ENCODE assay signal across 25 mouse cellular contexts in the genomic region with DNA sequence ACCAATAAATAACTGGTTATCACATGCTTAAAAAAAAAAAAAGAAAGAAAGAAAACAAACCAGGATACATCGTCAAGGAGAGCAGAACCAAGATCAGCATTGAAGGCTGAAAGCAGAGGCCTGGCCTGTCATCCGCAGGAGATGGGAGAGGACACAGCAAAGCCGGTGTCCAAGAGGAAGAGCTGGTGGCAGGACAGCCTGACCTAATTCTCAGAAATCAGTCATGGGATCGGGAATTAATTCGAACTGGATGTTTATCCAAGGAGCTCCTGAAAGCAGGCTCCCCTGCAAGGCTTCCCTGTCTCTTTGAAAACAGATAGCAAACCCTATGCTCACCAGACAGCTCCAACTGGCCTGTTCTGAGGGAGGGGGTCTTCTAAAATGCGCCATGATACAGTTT.
"Had no signal": no experiment of that assay in that cellular context is flagged by ENCODE, and none has a peak within 500 bp of the region (broad histone marks: within the 10 kb centered on the region; RNA-seq: fewer than 3 reads in every experiment).

No protein-coding gene starts in this region.

- H3K36me3 ChIP-seq: heart, embryonic 13.5 days; heart, embryonic 15.5 days; hindbrain, embryonic 13.5 days; hindbrain, embryonic 15.5 days; kidney, embryonic 15.5 days; limb, embryonic 13.5 days; limb, embryonic 15.5 days had no signal

- DNase-seq: forebrain, postnatal 0 days; gastrocnemius, postnatal 14 days; gastrocnemius, postnatal 36 days; heart, adult 18-20 months; heart, postnatal 14 days; heart, postnatal 36 days; kidney, adult 11 months; kidney, adult 2 months; kidney, adult 9 months; kidney, postnatal 14 days; kidney, postnatal 36 days; layer of hippocampus, adult 9-11 months; layer of hippocampus, postnatal 36 days; left cerebral cortex, postnatal 4 days had no signal

- H3K4me1 ChIP-seq: heart, embryonic 15.5 days; hindbrain, embryonic 13.5 days; hindbrain, embryonic 15.5 days; kidney, embryonic 15.5 days; limb, embryonic 13.5 days; limb, embryonic 15.5 days had no signal

- H3K27ac ChIP-seq: heart, embryonic 13.5 days; heart, embryonic 15.5 days; hindbrain, embryonic 13.5 days; hindbrain, embryonic 15.5 days; hindbrain, postnatal 0 days; kidney, embryonic 15.5 days; kidney, postnatal 0 days; limb, embryonic 13.5 days; limb, embryonic 15.5 days had no signal

- H3K27me3 ChIP-seq: heart, embryonic 13.5 days; heart, embryonic 15.5 days; hindbrain, embryonic 13.5 days; hindbrain, embryonic 15.5 days; kidney, embryonic 15.5 days; limb, embryonic 13.5 days; limb, embryonic 15.5 days had no signal

- H3K4me3 ChIP-seq: heart, embryonic 13.5 days; heart, embryonic 15.5 days; hindbrain, embryonic 13.5 days; hindbrain, embryonic 15.5 days; kidney, embryonic 15.5 days; limb, embryonic 13.5 days; limb, embryonic 15.5 days had no signal

- H3K9me3 ChIP-seq: heart, embryonic 13.5 days; heart, embryonic 15.5 days; hindbrain, embryonic 13.5 days; hindbrain, embryonic 15.5 days; kidney, embryonic 15.5 days; limb, embryonic 13.5 days; limb, embryonic 15.5 days had no signal

- H3K4me2 ChIP-seq: heart, embryonic 11.5 days; heart, embryonic 13.5 days; heart, embryonic 15.5 days; hindbrain, embryonic 13.5 days; hindbrain, embryonic 15.5 days; kidney, embryonic 15.5 days; limb, embryonic 13.5 days; limb, embryonic 15.5 days had no signal

- H3K9ac ChIP-seq: forebrain, postnatal 0 days; heart, embryonic 13.5 days; heart, embryonic 15.5 days; hindbrain, embryonic 13.5 days; hindbrain, embryonic 15.5 days; kidney, embryonic 15.5 days; limb, embryonic 13.5 days; limb, embryonic 15.5 days had no signal

- ATAC-seq: forebrain, postnatal 0 days; hindbrain, postnatal 0 days; intestine, embryonic 16.5 days had no signal
